Mouse (Mus musculus) CH12.LX (cell line): Measurements from ENCODE around the gene Gm21836. TPM values are rescaled to one million over a fixed set of nuclear protein-coding genes. Genes with fewer than 3 reads are reported as not detected.
A peak's percentile ranks its signal among the peaks of the same experiment; 100 is the strongest.

Experiments
- DNase-seq: peaks from one replicate; pipeline ENCODE4 v3.0.0-alpha.2; 2013; ENCODE audit errors: extremely low read depth
- H3K27ac ChIP-seq: 2 replicates; pipeline ENCODE4 v1.5.1; 2012; ENCODE audit warnings: low read depth, mild to moderate bottlenecking, control low read depth, moderate library complexity; ENCODE audit not compliant: insufficient read depth
- H3K27me3 ChIP-seq: replicated peaks from 2 replicates; pipeline ENCODE3; 2012; ENCODE audit warnings: inconsistent platforms
- H3K36me3 ChIP-seq, 2 experiments: replicated peaks in 1 of 2; 2 replicates each; pipeline versions ENCODE3 to v1.6.1; 2012; ENCODE audit warnings: inconsistent platforms in 1 of 2, low read length in 1 of 2, mild to moderate bottlenecking in 1 of 2, mixed read lengths in 1 of 2, moderate library complexity in 1 of 2; ENCODE audit not compliant: control insufficient read depth in 1 of 2, insufficient read depth in 1 of 2
- H3K4me1 ChIP-seq, 2 experiments: 2 replicates each; pipeline ENCODE4 v1.6.1; 2012; ENCODE audit warnings: inconsistent platforms in 1 of 2, moderate library complexity in 1 of 2; ENCODE audit not compliant: insufficient read depth in 2 of 2, control insufficient read depth in 1 of 2
- H3K4me2 ChIP-seq: 2 replicates; pipeline ENCODE4 v1.6.1; 2012; ENCODE audit warnings: low read depth, mild to moderate bottlenecking, control low read depth; ENCODE audit not compliant: poor library complexity, insufficient read depth, severe bottlenecking
- H3K4me3 ChIP-seq, 3 experiments: fragments of 150-350 bp in 1 of 3; sonication (generic) in 1 of 3; replicated peaks in 1 of 3; 2 replicates each; pipeline versions ENCODE3 to v1.5.1; 2011 to 2012; ENCODE audit warnings: low read depth in 2 of 3, low read length in 2 of 3, mild to moderate bottlenecking in 2 of 3, moderate library complexity in 2 of 3, control low read depth in 1 of 3, improper control_type of control experiment in 1 of 3, inconsistent platforms in 1 of 3, mixed read lengths in 1 of 3; ENCODE audit not compliant: poor library complexity in 1 of 3
- H3K79me2 ChIP-seq: replicated peaks from 2 replicates; pipeline ENCODE4 v1.6.1; 2012; ENCODE audit warnings: mild to moderate bottlenecking, moderate library complexity; ENCODE audit not compliant: control insufficient read depth, poor library complexity, insufficient read depth, severe bottlenecking; ENCODE audit errors: extremely low read depth
- H3K9ac ChIP-seq: 2 replicates; pipeline ENCODE4 v1.6.1; 2012; ENCODE audit warnings: low read depth, mild to moderate bottlenecking, control low read depth, moderate library complexity; ENCODE audit not compliant: insufficient read depth
- H3K9me3 ChIP-seq: replicated peaks from 2 replicates; pipeline ENCODE3; 2012; ENCODE audit warnings: low read length, inconsistent platforms, mixed read lengths
- CHD2 ChIP-seq: IDR thresholded peaks from 2 replicates; pipeline ENCODE4 v1.6.1; 2011; ENCODE audit warnings: low read length, improper control_type of control experiment
- CTCF ChIP-seq, 2 experiments: IDR thresholded peaks in 1 of 2; conservative IDR thresholded peaks in 1 of 2; 2 replicates each; pipeline ENCODE4 v1.5.1; 2011 to 2012; ENCODE audit warnings: low read depth in 2 of 2, low read length in 2 of 2, improper control_type of control experiment in 1 of 2, inconsistent platforms in 1 of 2, mild to moderate bottlenecking in 1 of 2, moderate library complexity in 1 of 2
- E2F4 ChIP-seq: IDR thresholded peaks from 2 replicates; pipeline ENCODE4 v1.6.1; 2011; ENCODE audit warnings: low read depth, low read length, improper control_type of control experiment; ENCODE audit not compliant: insufficient replicate concordance
- HCFC1 ChIP-seq: IDR thresholded peaks from 2 replicates; pipeline ENCODE4 v1.6.1; 2012; ENCODE audit warnings: low read depth, mild to moderate bottlenecking, inconsistent platforms, low read length, improper control_type of control experiment
- JUN ChIP-seq: IDR thresholded peaks from 2 replicates; pipeline ENCODE4 v1.6.1; 2011; ENCODE audit warnings: low read depth, mild to moderate bottlenecking, low read length, improper control_type of control experiment, moderate library complexity; ENCODE audit not compliant: insufficient read depth
- JUND ChIP-seq: conservative IDR thresholded peaks from 2 replicates; pipeline ENCODE4 v1.6.1; 2011; ENCODE audit warnings: low read depth, low read length, improper control_type of control experiment
- MAX ChIP-seq: IDR thresholded peaks from 2 replicates; pipeline ENCODE4 v1.6.1; 2011; ENCODE audit warnings: low read length, improper control_type of control experiment
- MXI1 ChIP-seq: IDR thresholded peaks from 2 replicates; pipeline ENCODE4 v1.6.1; 2011; ENCODE audit warnings: mild to moderate bottlenecking, low read depth, low read length, improper control_type of control experiment
- MYC ChIP-seq: IDR thresholded peaks from 2 replicates; pipeline ENCODE4 v1.6.1; 2011; ENCODE audit warnings: low read depth, mild to moderate bottlenecking, improper control_type of control experiment, low read length
- NELFE ChIP-seq: IDR thresholded peaks from 2 replicates; pipeline ENCODE4 v1.6.1; 2011; ENCODE audit warnings: low read depth, low read length, improper control_type of control experiment
- PAX5 ChIP-seq: IDR thresholded peaks from 2 replicates; pipeline ENCODE4 v1.6.1; 2012; ENCODE audit warnings: low read length, inconsistent platforms, mixed read lengths
- RAD21 ChIP-seq: IDR thresholded peaks from 2 replicates; pipeline ENCODE4 v1.6.1; 2011; ENCODE audit warnings: low read depth, mild to moderate bottlenecking, low read length, improper control_type of control experiment, moderate library complexity
- RCOR1 ChIP-seq: conservative IDR thresholded peaks from 2 replicates; pipeline ENCODE4 v1.6.1; 2012; ENCODE audit warnings: low read depth, mild to moderate bottlenecking, inconsistent platforms, low read length, improper control_type of control experiment
- SMC3 ChIP-seq: IDR thresholded peaks from 2 replicates; pipeline ENCODE4 v1.6.1; 2011; ENCODE audit warnings: low read depth, low read length, improper control_type of control experiment
- TCF12 ChIP-seq: IDR thresholded peaks from 2 replicates; pipeline ENCODE4 v1.6.1; 2014; ENCODE audit warnings: low read depth, mild to moderate bottlenecking, inconsistent platforms, low read length, improper control_type of control experiment
- ZC3H11A ChIP-seq: IDR thresholded peaks from 2 replicates; pipeline ENCODE4 v1.6.1; 2012; ENCODE audit warnings: low read depth, mild to moderate bottlenecking, inconsistent platforms, low read length, improper control_type of control experiment
- ZNF384 ChIP-seq: IDR thresholded peaks from 2 replicates; pipeline ENCODE4 v1.6.1; 2012; ENCODE audit warnings: low read depth, low read length, improper control_type of control experiment, inconsistent platforms
- dilution Hi-C: fragments of 300-500 bp; cut with MboI; formaldehyde crosslinking; loops from 2 replicates; pipeline ENCODE4 v1.14.3; 2020; ENCODE audit warnings: low sequenced_read_pairs; ENCODE audit not compliant: extremely low pct_unique_long_range_greater_than_20kb, extremely low pct_ligation_motif_present
- in situ Hi-C: fragments of 300-500 bp; cut with MboI; formaldehyde crosslinking; loops from 3 replicates; pipeline ENCODE4 v1.14.3; 2019; ENCODE audit warnings: low sequenced_read_pairs, low pct_ligation_motif_present, low pct_unique_long_range_greater_than_20kb, mixed read lengths
- polyA plus RNA-seq: library from polyadenylated mRNA; unstranded; fragments of >175 nt; gene quantifications from 2 replicates; pipeline ENCODE4 v1.2.1, GENCODE M21; 2012; ENCODE audit warnings: low read depth; ENCODE audit not compliant: insufficient read length
- total RNA-seq, 2 experiments: library from RNA; depleted of rRNA; stranded (reverse); fragments of 300-350 nt in 1 of 2; fragments of >200 nt in 1 of 2; gene quantifications; 2 replicates each; pipeline ENCODE4 v1.2.3; 2012 to 2014

Gene Gm21836
- total and polyA plus RNA-seq, 3 experiments = not detected

- dilution Hi-C loops (no loop called here), in situ Hi-C loops (no loop called here)
- H3K4me3 ChIP-seq = no peak within 1 kb of the TSS
Observed at GRCm38 (mm10) chr9:124476096-124476902, 17.3 kb downstream of the Gm21836 start, which contains the start of gene Ppp2r3d. TSS of gene Ppp2r3d (minus strand) at chr9:124476898.

GRCm38 (mm10) chr9:124475689-124476088 lies 17.9 kb downstream of the Gm21836 start:
- no peaks in the 10 kb centered on the region for H3K79me2 ChIP-seq
- dilution Hi-C loops (no loop called here), in situ Hi-C loops (no loop called here)
- no peak for DNase-seq
- peaks cover 7% of the 10 kb centered on the region for H3K9me3 ChIP-seq
- no peaks in the 10 kb centered on the region for H3K4me1 ChIP-seq
- TF ChIP-seq CTCF (conservative IDR thresholded peaks at IDR 0.05 in 1 of 2, IDR thresholded peaks at IDR 0.05 in 1 of 2; ENCODE audit: low read depth in 2 of 2, low read length in 2 of 2) (0 out of 4 replicates have a peak, but pooled peaks of 1 of the 2 experiments have one; percentile 3), RAD21 (peak; percentile 4), E2F4 (no peak)
- H3K4me3 ChIP-seq = no peak overlapping the region
- peaks cover 12 to 13% of the 10 kb centered on the region in 2 experiments for H3K36me3 ChIP-seq
- H3K4me2 ChIP-seq = no peak overlapping the region
- peaks cover 3% of the 10 kb centered on the region for H3K27me3 ChIP-seq
- no peak overlapping the region for H3K27ac ChIP-seq
- no peak overlapping the region for H3K9ac ChIP-seq

More at GRCm38 (mm10) chr9:124476096-124476902, 17.3 kb downstream of the Gm21836 start, which contains the start of gene Ppp2r3d:
- H3K9me3 ChIP-seq = peaks cover 7% of the 10 kb centered on the region
- H3K4me1 ChIP-seq = no peaks in the 10 kb centered on the region
- peaks cover 2% of the 10 kb centered on the region for H3K27me3 ChIP-seq
- no peak within 1 kb of the TSS for H3K9ac ChIP-seq
- DNase-seq = peak; percentile 12
- TF ChIP-seq RAD21 (no peak), MAX (no peak), HCFC1 (no peak), NELFE (no peak), RCOR1 (no peak), ZNF384 (no peak), CHD2 (no peak), JUND (no peak), MYC (no peak)
- TF ChIP-seq, all 38 proteins: peak for 0
- Histone ChIP-seq H3K4me2 (no peak within 1 kb of the TSS), H3K36me3 (peaks cover 12 to 13% of the 10 kb centered on the region in 2 experiments), H3K27ac (no peak within 1 kb of the TSS), H3K79me2 (no peaks in the 10 kb centered on the region)

- Histone ChIP-seq H3K9me3 (no peaks in the 10 kb centered on the region), H3K36me3 (no peaks in the 10 kb centered on the region), H3K4me3 (no peak overlapping the region), H3K79me2 (no peaks in the 10 kb centered on the region), H3K4me1 (no peaks in the 10 kb centered on the region), H3K27ac (no peak overlapping the region), H3K27me3 (peaks cover 6% of the 10 kb centered on the region), H3K9ac (no peak overlapping the region), H3K4me2 (no peak overlapping the region)
- dilution Hi-C loops (no loop called here), in situ Hi-C loops (no loop called here)
- DNase-seq = peak; percentile 33
- TF ChIP-seq TCF12 (no peak), RCOR1 (no peak), CTCF (conservative IDR thresholded peaks at IDR 0.05 in 1 of 2, IDR thresholded peaks at IDR 0.05 in 1 of 2; ENCODE audit: low read depth in 2 of 2, low read length in 2 of 2) (peak; percentile 68 to 72), ZNF384 (no peak), PAX5 (no peak), ZC3H11A (peak; percentile 22; the same call in 1 of the 2 replicates), JUN (no peak), RAD21 (peak; percentile 76), MYC (no peak), SMC3 (peak; percentile 81), MXI1 (no peak)
Observed at GRCm38 (mm10) chr9:124456572-124456971, 37.0 kb downstream of the Gm21836 start.
